Mouse (Mus musculus) lung, embryonic 16.5 days (tissue): ENCODE measurements around the gene Rgs1. TPM values are rescaled to one million over a fixed set of nuclear protein-coding genes. Genes with fewer than 3 reads are reported as not detected.

Experiments used
- ATAC-seq: fragments of 200-750 bp; cut with Nextera tagmentation; 2 replicates; pipeline ENCODE4 v1.8.0; 2017; ENCODE audit warnings: low read depth, mild to moderate bottlenecking, moderate library complexity
- H3K27ac ChIP-seq: fragments of 300-500 bp; sonication (generic); 2 replicates; pipeline ENCODE4 v1.5.1; 2014; ENCODE audit warnings: mild to moderate bottlenecking, control low read depth, low read length
- H3K27me3 ChIP-seq: fragments of 300-500 bp; sonication (generic); 2 replicates; pipeline ENCODE4 v1.6.1; 2014; ENCODE audit warnings: low read depth, low read length, mixed read lengths; ENCODE audit not compliant: control insufficient read depth, insufficient read depth
- H3K36me3 ChIP-seq: fragments of 300-500 bp; sonication (generic); 2 replicates; pipeline ENCODE4 v1.6.1; 2014; ENCODE audit warnings: low read length; ENCODE audit not compliant: control insufficient read depth, insufficient read depth
- H3K4me1 ChIP-seq: fragments of 300-500 bp; sonication (generic); replicated peaks from 2 replicates; pipeline ENCODE4 v1.6.1; 2014; ENCODE audit warnings: low read length, mixed read lengths; ENCODE audit not compliant: control insufficient read depth, insufficient read depth
- H3K4me2 ChIP-seq: fragments of 300-500 bp; sonication (generic); 2 replicates; pipeline ENCODE4 v1.6.1; 2014; ENCODE audit warnings: low read depth, low read length, control low read depth
- H3K4me3 ChIP-seq: fragments of 300-500 bp; sonication (generic); 2 replicates; pipeline ENCODE4 v1.5.1; 2014; ENCODE audit warnings: mild to moderate bottlenecking, low read length, control low read depth
- H3K9ac ChIP-seq: fragments of 300-500 bp; sonication (generic); 2 replicates; pipeline ENCODE4 v1.6.1; 2014; ENCODE audit warnings: low read length, control low read depth
- H3K9me3 ChIP-seq: fragments of 300-500 bp; sonication (generic); 2 replicates; pipeline ENCODE4 v1.6.1; 2016; ENCODE audit warnings: low read length; ENCODE audit not compliant: control insufficient read depth
- WGBS: fragments of 180-500 bp; shearing (Covaris S2); extraction: QIAGEN DNeasy Blood & Tissue Kit; methylation state at CpG from one replicate; pipeline ENCODE4 v1.1.7; 2014; 5-methylcytosine and 5-hydroxymethylcytosine counted together
- polyA plus RNA-seq: library from polyadenylated mRNA; unstranded; fragments of >200 nt; fragmentation: Nextera tagmentation; extraction: Ambion mirVana; gene quantifications from 2 replicates; pipeline ENCODE4 v1.2.1, GENCODE M21; 2015

Gene Rgs1
- polyA plus RNA-seq = 0.10 and 0.48 TPM in 2 replicates

DNA sequence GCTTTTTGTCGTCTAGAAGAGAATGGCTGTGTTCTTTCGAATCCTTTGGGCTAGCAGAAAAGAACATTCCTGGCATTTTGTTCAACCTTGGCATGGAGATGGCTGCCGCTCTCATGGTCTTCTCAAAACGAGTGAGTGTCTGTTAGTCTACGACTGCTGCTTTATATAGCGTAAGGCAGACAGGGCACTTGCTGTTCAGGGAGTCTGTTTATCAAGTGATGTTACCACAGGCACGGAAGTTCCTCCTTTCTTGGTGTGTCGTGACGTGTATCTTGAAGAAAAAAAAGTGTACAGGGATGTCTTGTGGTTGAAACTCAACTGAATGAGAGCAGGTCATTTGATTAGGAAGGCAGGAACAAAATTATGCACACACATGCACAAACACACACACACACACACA lies at the start of gene Rgs1:
Gene Rgs1, minus strand, starts transcription at position 320 of the 400 bp plus-strand sequence.
- 67% methylated on average over 9 of the region's 9 CpGs for WGBS
- H3K27me3 ChIP-seq = no peaks in the 10 kb centered on the region

DNA sequence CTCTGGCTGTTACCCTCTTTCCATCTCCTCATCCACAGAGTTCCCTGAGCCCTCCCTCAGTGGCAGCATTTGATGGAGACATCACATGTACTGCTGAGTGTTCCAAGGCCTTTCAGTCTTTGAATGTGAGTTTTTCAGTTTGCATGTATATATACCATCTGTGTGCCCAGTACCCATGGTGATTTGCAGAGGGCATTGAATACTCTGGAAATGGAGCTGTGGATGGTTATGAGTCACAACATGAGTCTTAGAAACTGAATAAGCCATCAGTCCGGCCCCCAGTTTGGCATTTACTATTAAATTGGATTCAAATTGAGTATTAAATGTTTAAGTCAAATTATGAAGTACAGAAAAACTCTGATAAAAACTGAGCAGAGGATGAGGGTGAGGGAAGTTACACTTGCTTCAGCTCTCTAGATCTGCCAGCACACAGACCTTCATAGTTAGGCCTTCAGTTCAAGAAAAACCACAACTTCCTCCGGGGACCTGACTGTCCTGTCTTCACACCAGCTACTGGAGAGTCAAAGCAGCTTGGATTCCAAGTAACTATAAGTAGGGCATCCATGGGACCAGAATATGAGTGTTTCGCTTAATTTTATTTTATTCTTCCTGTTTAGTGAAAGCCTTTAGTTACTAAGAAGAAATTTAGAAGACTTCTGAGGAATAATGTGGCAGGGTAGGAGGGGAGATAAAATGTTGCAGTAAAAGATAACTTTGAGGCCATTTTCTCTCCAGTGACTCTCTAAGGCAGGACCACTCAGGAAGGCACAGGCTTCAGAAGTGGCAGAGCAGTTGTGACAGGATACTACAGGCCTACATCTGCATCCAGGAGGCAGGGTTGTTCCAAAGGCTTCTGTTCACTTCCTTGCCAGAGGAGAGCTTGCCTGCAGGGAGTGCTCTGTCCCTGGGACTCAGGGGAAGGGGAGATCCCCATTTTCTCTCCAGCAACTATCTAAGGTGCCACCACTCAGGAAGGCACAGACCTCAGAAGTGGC lies 34.3 kb upstream of the Rgs1 start:
- Histone ChIP-seq H3K36me3 (no peaks in the 10 kb centered on the region), H3K4me1 (no peaks in the 10 kb centered on the region), H3K9ac (no peak overlapping the region), H3K27me3 (no peaks in the 10 kb centered on the region), H3K27ac (no peak overlapping the region), H3K4me3 (no peak overlapping the region), H3K4me2 (no peak overlapping the region), H3K9me3 (no peaks in the 10 kb centered on the region)
- WGBS = 80% methylated on average over 3 of the region's 3 CpGs
- ATAC-seq = no peak

More for the DNA sequence above, at the start of gene Rgs1:
- Histone ChIP-seq H3K9me3 (no peaks in the 10 kb centered on the region), H3K4me1 (no peaks in the 10 kb centered on the region), H3K9ac (no peak within 1 kb of the TSS), H3K4me3 (no peak within 1 kb of the TSS), H3K36me3 (no peaks in the 10 kb centered on the region), H3K27ac (no peak within 1 kb of the TSS), H3K4me2 (no peak within 1 kb of the TSS)
- no peak for ATAC-seq

DNA sequence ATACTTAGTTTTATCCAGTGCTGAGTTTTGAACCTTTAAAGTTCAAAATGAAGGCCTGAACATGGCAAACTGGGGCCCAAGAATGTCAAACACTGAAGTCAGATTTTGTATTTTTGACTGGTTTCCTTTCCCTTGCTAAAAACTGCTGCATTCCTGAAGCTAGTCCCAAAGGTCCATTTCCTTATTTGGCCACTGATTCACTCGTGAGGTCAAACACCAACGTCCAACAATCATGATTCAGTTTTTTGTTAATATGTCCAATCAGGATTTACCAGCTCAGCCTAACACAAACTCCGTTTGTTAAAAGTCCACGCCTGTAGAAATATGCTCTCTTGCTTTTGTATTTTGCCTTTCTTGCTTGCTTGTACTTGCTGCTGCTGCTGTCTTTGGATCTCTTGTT lies 31.0 kb upstream of the Rgs1 start:
- H3K27me3 ChIP-seq = no peaks in the 10 kb centered on the region
- H3K27ac ChIP-seq = no peak overlapping the region
- no peak overlapping the region for H3K9ac ChIP-seq
- H3K9me3 ChIP-seq = no peaks in the 10 kb centered on the region
- WGBS = 58% methylated on average over 4 of the region's 4 CpGs
- no peaks in the 10 kb centered on the region for H3K4me1 ChIP-seq
- H3K4me2 ChIP-seq = no peak overlapping the region
- no peak for ATAC-seq
- no peaks in the 10 kb centered on the region for H3K36me3 ChIP-seq
- no peak overlapping the region for H3K4me3 ChIP-seq

DNA sequence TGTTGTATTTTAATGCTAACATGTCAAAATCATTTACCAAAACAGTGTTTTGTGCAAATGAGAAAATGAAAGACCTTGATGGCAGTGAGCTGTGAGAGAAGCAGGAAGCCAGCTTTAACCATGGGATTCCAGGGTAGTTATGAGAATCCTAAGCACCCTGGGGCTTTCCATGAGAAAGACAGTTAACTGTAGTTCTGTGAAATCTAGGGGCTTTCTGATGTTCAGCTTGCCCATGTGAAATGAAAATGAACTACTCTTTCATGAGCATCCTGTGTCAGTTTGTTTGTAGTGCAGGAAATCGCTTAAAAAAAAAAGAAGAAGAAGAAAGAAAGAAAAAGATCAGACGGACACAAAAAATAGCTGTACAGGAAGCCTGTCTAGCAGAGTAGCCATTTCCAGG lies 23.9 kb upstream of the Rgs1 start:
- Histone ChIP-seq H3K4me3 (no peak overlapping the region), H3K36me3 (no peaks in the 10 kb centered on the region), H3K4me2 (no peak overlapping the region), H3K4me1 (no peaks in the 10 kb centered on the region), H3K9ac (no peak overlapping the region), H3K27ac (no peak overlapping the region), H3K9me3 (no peaks in the 10 kb centered on the region), H3K27me3 (no peaks in the 10 kb centered on the region)
- no peak for ATAC-seq
- WGBS = 67% methylated on average over 2 of the region's 2 CpGs

DNA sequence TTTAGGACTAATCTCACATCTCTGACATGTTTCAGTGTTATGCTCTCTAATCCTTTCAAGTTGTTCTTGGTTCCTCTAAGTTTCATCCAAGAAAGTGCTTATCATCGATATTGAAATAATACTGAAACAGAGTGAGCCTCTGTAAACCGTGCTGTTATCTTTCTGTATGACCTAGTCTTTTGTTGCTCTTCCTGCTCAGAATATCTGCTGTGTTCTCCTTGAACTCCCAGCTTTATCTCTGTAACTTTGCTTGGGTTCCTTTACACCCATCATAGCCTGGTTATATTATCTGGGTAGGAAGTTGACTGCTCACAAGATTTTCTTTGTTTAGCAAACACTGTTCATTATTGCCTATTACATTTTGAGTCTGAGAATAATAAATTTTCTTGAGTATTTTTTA lies 20.1 kb upstream of the Rgs1 start:
- WGBS = 77% methylated on average over 2 of the region's 2 CpGs
- no peak overlapping the region for H3K9ac ChIP-seq

DNA sequence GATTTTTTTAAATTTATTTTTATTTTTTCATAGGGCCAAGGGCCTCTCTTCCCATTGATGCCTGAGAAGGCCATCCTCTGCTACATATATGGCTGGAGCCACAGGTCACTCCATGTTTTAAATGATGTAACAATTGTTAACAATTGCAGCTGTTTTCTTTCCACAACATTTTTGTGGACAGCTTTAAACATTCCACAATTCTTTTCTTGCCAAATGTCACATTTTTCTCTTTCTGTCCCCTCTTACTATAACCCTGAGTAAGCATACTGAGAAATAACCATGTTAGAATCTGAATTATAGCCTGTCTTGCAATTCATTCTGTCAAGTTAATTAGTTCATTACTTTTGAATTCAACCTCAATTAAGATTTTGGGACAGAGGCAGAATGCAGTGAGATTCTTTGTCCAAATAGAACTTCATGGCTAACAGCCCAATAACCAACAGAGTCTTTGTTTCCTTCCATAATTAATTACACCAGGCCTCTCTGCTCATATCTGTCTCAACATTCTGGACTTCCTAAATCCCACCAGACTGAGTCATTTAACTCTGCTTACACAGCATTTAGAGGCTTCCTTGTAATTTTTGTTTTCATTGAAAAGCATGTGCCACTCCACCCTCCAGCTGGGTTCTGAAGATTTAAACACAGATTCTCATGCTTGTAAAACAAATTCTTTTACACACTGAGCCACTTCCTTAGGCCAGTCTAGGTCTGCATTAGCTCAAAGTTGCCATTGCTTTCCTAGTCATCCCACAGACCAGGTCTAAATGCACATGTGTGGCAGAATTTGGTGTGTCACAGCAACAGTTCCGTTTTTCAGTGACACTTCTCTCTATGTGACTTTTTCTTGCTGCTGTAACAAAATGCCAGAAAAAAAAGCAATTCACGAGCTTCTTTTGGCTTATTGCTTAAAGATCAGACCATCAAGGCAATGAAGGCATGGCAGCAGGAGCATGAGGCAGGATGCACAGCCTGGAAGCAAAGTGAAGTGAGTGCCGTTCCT lies 18.7 kb upstream of the Rgs1 start:
- Histone ChIP-seq H3K9ac (no peak overlapping the region), H3K4me2 (no peak overlapping the region), H3K27ac (peak overlapping the region; percentile 39), H3K4me3 (no peak overlapping the region), H3K27me3 (no peaks in the 10 kb centered on the region), H3K4me1 (no peaks in the 10 kb centered on the region), H3K36me3 (no peaks in the 10 kb centered on the region), H3K9me3 (no peaks in the 10 kb centered on the region)
- WGBS = 50% methylated on average over 3 of the region's 3 CpGs
- peak; percentile 79 for ATAC-seq

More for the DNA sequence above, 20.1 kb upstream of the Rgs1 start:
- no peak overlapping the region for H3K4me3 ChIP-seq
- no peak for ATAC-seq
- no peaks in the 10 kb centered on the region for H3K27me3 ChIP-seq
- no peaks in the 10 kb centered on the region for H3K9me3 ChIP-seq
- no peaks in the 10 kb centered on the region for H3K36me3 ChIP-seq
- H3K27ac ChIP-seq = no peak overlapping the region
- no peak overlapping the region for H3K4me2 ChIP-seq
- H3K4me1 ChIP-seq = no peaks in the 10 kb centered on the region

DNA sequence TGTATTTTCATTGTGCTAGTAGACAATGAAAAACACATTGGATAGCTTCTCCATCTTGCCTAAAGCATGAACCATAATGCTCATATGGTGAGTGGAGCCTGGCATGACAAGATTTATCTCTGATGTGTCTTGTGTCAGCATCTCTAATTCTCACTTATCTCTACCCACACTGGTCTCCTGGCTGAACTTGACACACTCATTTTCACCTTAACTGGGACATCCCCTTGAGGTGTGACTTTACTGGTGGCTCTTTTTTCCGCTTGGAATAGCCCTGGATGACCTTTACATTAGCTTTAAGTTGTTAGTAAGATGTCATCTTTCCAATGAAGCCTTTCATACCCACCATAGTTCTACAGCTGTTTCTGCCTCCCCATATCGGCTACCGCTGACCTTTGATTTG lies 15.0 kb upstream of the Rgs1 start:
- H3K4me2 ChIP-seq = no peak overlapping the region
- ATAC-seq = no peak
- no peak overlapping the region for H3K27ac ChIP-seq
- no peaks in the 10 kb centered on the region for H3K27me3 ChIP-seq
- H3K36me3 ChIP-seq = no peaks in the 10 kb centered on the region
- 81% methylated on average over 3 of the region's 3 CpGs for WGBS
- no peaks in the 10 kb centered on the region for H3K9me3 ChIP-seq
- H3K4me1 ChIP-seq = no peaks in the 10 kb centered on the region
- H3K4me3 ChIP-seq = no peak overlapping the region
- H3K9ac ChIP-seq = no peak overlapping the region

DNA sequence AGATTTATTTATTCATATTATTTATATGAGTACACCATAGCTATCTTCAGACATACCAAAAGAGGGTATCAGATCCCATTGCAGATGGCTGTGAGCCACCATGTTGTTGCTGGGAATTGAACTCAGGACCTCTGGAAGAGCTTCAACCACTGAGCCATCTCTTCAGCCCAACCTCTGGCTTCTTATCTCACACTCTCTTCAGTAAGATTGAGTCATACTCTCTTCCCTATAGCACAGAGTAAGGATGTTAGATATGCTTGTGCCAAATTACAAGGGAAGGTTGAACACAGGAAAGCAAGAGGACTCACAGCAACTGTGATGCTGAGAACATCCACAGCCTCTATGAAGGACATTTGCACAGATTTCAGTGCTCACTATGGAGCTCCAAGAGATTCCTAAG lies 13.0 kb upstream of the Rgs1 start:
- Histone ChIP-seq H3K9ac (no peak overlapping the region), H3K4me2 (no peak overlapping the region), H3K4me1 (no peaks in the 10 kb centered on the region), H3K27me3 (no peaks in the 10 kb centered on the region), H3K9me3 (no peaks in the 10 kb centered on the region), H3K4me3 (no peak overlapping the region), H3K27ac (no peak overlapping the region), H3K36me3 (no peaks in the 10 kb centered on the region)
- ATAC-seq = no peak

DNA sequence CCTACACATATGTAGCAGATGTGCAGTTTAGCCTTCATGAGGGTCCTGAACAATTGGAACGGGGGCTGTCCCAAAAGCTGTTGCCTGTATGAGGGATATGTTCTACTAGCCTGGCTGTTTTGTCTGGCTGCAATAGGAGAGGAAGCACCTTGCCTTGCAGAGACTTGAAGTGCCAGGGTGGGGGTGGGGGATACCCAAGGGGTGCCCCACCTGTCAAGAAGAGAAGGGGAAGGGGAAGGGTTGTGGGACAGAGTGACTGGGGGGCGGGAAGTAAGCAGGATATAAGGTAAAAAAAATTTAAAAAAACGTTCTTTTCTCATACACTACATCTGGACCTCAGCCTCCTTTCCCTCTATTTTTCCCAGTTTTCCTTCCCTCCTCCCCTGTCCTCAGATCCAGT lies 9.7 kb upstream of the Rgs1 start:
- H3K9me3 ChIP-seq = no peaks in the 10 kb centered on the region
- H3K4me2 ChIP-seq = no peak overlapping the region
- H3K36me3 ChIP-seq = no peaks in the 10 kb centered on the region
- H3K9ac ChIP-seq = no peak overlapping the region
- no peak for ATAC-seq
- H3K4me1 ChIP-seq = no peaks in the 10 kb centered on the region
- whole genome bisulfite sequencing = 47% methylated on average over 3 of the region's 3 CpGs
- H3K27ac ChIP-seq = no peak overlapping the region
- no peak overlapping the region for H3K4me3 ChIP-seq
- no peaks in the 10 kb centered on the region for H3K27me3 ChIP-seq
